Mouse (Mus musculus) inflammation-experienced regulatory T-cells, adult 6 months (primary cell): ENCODE measurements around the gene Nfasc. TPM values are rescaled to one million over a fixed set of nuclear protein-coding genes. Genes with fewer than 3 reads are reported as not detected.

ENCODE experiments used
- ATAC-seq: one replicate; pipeline ENCODE4 v1.8.0; 2017
- polyA plus RNA-seq, 3 experiments: library from polyadenylated mRNA; unstranded; fragments of 100-300 nt; shearing (Covaris generic); gene quantifications; one replicate each; pipeline ENCODE4 v1.2.1; 2017

Gene Nfasc
- not detected for polyA plus RNA-seq

DNA sequence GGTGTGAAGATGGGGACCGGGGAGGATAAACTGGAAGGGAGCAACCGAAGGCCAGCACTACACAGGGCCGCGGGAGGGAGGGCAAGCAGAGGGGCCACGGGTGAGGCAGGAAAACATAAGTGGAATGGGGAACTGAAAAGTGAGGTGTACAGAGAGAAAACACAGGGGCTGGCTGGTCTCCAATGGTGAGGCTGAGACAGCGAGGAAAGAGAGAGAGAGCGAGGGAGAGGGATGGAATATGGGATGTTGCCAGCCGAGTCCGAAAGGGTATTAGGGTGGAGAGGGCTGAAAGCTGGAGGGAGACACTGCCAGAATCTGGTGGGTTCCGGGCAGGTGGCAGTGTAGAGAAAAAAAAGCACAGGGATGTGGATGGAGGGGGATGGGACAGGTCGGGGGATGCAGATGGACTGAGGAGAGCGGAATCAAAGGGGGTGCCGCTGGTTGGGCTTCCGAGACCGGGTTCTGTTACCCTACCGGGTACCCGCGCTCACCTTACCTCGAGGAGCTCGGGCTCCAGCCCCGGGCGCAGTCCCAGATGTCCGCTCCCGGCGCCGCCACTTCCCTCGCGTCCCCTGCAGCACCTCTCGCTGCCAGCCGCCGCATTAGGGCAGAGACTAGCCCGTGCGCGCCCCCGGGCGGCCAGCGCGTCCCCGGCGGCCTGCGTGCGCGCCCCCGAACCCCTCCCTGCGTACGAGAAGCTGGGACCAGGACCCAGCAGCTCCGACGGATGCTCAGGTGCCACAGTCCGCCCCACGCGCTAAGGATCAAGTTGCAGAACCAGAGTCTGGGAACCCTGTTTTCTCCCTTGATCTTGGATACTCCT lies at the start of gene Nfasc:
Nfasc (minus strand) TSS at position 623 of the 823 bp plus-strand sequence.
- ATAC-seq = no peak

DNA sequence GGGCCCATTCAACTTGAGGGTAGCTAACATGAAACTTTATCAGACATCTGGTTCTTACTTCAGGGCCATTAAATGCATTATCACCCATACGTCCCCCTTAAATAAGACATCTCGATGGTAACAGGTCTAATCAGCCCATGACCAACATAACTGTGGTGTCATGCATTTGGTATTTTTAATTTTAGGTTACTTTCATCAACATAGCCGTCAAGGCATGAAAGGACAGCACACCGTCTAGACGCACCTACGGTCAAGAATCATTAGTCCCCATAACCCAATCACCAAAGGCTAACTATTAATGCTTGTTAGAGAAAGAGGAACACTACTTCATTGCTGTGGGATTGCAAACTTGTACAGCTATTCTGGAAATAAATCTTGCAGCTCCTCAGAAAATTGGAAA lies 49.5 kb upstream of the Nfasc start:
- ATAC-seq = peak; percentile 91

DNA sequence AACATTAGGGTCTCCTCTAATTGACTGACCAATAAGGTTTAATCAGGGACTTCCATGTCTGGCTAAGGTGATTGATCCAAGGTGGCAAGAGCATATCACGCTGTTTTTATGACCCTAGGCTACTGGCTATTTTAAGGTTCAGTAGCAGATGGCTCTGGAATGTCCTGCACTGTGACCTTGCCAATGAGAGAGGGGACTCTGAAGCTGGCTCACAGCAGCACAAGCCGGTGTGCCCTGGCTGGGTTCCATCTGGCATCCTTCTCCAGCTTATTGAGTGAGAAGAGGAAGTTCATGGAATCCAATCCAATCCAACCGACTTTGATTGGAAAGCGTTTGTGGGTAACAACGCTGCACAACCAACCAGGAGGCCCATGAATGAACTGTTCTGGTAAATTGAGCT lies 45.3 kb upstream of the Nfasc start:
- ATAC-seq = no peak

DNA sequence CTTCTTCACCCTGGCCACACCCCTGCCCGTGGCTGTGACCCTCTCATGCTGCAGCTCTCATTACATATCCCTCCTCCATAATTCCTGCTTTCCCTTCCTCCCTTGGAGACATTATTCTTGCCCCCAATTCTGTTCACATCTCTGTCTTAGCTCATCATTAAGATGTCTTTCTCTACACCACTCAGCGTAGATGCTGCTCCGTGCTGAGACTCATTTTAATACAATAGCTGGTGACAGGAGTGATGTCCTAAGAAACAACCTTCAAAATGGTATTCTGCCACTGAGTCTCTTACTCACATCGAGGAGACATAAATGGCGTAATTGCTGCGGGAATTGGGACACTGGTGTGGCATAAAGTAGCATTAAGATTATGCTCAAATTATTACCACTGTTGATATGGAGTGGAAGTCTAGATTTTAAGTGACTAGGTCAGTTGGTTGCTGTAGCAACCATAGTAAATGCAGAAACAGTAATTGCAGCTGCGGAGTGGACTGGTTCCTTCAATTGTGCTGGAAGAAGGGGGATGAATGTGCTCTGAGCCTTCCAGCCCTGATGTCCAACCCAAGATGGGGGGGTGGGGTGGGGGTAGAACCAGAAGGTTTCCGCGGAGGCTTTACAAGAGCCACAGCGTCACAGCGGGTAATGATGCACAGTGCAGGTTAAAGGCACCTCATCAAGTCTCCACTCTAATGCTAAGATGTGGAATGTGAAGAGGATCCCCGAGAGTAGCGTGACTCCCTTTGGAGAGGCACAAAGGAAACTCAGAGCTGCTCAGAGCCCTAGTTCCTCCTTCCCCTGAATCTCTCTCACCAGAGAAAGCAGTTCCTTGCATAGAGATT lies 40.2 kb upstream of the Nfasc start:
- ATAC-seq = no peak

DNA sequence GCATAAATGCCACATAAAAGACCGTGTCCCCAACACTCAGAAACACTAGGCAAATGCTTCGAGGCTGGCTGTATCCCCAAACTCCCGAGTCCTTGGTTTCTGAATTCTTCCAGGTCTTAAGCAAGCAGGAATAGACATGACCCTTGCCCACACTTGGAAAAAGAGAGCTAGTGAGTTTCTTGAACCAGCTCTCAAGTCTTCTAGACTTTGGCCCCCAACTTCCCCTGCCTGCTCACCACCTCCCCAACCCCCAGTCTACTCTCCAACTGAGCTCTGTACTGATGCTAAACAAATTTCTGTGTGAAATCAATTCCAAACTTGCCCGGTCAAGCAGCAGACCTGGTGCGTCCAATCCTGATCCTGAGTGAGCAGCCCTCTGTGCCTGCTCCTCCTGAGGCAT lies 39.4 kb upstream of the Nfasc start:
- no peak for ATAC-seq

DNA sequence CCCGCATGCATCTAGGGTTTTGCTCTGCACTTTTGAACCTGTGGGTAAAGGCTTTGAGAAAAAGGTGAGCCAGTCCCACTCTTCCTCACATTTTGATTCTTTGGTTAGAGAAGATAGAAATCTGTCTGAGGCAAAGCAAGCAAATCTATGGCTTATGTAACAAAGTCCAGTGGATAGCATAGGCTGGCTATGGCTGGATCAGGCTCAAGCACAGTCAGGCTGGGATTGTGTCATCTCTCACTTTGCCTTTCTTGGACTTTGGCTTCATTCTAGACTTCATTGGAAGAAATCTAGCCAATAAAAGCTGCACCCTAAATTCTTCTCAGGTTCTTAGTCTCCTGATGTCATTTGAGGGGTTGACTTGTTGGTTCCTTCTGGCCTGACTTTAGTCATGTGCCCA lies 38.7 kb upstream of the Nfasc start:
- no peak for ATAC-seq

DNA sequence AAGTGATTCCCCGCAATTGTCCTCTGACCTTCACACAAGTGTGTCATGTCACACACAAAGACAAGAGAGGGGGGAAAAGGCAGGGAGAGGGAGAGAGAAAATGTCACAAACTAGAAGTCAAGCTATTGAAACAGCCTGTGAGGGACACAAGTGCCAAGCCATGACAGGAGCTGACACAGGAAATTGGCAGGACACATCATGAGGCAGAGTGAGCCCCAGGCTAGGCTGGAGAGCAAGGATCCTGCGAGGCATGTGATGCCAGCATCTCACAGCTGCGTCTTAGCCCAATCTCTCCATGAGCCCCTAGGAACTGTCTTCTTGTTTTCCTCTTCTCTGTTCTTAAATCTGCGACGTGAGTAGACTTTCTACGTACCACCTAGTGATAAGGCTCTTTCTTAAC lies 33.4 kb upstream of the Nfasc start:
- ATAC-seq = no peak

DNA sequence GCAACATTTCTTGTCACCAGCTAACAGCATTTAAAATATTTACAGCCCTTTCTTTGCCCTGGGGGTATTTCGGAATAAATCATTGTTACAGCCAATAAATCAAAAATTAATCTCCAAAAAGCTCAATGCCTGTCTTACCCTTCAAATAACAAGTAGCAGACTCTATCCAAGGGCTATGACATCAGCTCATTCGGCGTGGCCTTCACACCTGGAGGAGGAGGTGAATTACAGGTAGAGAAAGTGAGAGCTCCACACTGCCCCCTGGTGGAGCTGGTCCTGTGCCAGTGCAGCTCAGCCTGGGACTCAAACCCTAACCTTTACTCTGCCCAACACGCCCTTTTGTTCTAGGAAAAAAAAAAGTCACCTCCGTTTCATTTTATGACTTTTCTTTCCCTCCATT lies 29.8 kb upstream of the Nfasc start:
- ATAC-seq = no peak

DNA sequence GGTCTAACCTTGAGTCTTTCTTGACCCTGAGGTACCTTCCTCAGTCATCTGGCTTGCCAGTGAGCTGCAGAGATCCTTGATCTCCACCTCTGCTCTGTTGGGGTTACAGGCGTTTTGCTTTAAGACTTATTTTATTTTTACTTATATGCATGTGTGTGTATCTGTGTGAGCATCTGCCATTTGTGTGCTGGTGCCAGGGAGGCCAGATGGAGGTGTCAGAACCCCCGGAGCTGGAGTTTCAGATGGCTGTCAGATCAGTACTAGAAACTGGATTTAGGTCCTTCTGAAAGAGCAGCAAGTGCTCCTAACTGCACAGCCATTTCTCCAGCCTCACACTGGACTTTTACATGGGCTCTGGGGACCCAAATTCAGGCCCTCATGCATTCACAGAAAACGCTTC lies 28.0 kb upstream of the Nfasc start:
- no peak for ATAC-seq

DNA sequence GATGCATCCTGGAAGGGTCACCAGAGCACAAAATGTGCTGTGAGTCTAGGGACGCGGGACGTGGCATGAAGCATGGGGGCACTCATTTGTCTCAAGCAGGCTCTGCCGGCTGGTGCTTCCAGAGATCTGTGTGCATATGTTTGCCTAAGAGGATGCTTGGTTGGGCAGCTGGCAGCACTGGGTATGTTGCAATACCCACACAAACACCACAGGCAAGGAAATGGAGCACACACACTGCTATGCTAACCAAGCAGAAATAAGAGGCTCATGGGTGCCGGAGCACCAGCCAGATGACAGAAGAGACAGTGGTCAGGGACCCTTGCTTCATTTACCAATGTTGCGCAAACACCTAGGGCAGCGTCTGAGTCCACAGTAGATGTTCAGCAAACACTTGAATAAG lies 25.8 kb upstream of the Nfasc start:
- ATAC-seq = no peak

DNA sequence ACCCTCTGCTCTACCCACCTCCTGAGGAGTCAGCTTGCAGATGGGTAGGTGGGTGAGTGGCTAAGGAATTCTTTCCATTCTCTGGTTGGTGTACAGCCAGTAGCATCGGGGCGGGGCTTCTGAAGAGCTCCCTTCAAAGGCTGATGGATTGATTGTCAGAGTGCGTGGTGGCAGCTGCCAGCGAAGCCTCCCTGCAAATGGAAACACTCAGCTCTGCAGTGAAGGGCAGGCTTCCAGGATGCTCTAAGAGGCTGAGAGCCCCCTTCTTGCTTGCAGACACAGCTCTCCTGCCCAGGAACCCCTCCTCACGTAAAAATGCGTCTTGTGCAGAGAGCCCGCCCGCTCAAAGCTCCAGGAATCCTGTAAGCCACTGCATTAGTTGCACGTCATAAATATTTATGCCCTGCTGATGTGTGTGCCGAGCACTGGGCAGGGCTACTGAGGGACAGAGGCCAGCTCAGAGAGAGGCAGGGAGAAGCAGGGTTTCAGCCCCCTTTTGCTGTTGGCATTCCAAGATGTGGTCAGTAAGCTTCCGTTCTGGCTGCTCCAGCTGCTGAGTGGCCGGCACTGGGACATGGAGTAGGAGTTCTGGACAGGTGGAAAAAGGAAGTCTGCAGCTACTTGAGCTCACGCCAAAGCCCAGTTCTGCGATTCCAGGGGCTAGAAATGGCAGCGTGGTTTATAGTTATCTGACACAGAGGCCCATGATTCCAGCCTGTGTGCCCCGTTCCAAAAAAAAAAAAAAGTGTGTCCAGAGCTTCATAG lies 24.5 kb upstream of the Nfasc start:
- ATAC-seq = no peak

DNA sequence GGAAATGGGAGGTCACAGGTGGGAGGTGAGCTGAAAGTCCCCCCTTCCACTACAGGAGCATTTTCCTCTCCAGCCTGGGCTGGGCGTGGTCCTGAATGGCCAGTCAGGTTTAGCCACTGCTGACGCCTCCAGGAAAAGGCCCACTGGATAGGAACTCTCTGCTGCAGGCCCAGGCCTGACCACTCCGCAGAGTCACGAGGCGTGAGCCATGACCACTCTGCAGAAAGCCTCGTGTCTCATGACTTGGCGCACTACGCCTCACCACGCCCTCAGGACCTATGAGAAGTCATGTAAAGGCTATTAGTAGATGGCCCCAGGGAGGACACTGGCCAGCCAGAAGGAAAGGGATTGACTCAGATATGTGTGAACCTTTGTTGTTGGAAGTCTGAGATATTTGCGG lies 23.6 kb upstream of the Nfasc start:
- ATAC-seq = no peak

DNA sequence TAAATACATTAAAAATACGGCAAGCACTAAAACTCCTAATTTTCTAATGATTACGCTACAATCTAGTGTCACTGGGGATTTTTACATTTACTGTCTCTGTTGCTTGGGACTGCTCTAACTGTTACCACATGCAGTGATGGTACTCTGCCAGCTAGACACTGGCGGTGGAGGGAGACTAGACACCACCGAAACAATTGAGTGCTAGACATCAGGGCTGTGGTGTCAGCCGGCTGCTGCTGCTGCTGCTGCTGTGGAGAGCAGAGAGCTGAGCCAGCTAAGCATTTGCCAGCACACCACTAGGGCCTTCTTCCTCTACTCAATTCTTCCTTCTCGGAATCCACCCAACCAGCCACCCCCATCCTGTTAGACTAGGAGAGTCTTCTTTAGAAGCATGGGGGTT lies 17.8 kb upstream of the Nfasc start:
- ATAC-seq = no peak

DNA sequence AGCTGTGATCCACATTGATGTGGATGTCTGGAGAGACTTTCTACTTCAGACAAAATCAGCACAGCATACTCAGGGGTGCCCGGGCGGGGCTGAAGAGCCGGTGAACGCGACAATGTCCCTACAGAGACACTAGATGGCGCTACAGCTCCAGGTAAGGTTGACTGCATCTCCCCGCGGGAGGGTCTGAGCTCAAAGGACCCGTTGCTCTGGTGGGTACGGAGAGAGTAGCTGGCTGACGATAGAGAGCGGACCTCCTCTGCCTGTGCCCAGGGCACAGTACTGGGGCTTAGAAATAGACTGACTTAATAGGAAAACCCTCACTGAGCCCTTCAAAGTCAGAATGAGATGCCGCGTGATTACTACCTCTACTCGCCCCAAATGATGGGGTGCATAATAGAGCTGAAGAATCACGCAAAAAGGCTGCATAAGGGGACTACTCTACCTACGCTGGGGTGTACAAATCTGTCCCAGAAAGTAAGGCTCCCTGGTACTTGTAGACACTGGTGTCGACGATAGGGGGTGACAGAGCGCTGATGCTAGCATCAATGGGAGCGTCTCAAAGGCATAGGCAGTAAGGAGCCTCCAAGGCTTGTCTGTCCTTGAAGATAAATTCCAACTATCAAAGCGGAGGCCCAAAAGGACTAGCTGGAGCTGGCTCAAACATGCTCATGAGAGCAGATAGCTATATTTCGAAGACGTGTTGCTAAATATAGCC lies 17.2 kb upstream of the Nfasc start:
- ATAC-seq = no peak

DNA sequence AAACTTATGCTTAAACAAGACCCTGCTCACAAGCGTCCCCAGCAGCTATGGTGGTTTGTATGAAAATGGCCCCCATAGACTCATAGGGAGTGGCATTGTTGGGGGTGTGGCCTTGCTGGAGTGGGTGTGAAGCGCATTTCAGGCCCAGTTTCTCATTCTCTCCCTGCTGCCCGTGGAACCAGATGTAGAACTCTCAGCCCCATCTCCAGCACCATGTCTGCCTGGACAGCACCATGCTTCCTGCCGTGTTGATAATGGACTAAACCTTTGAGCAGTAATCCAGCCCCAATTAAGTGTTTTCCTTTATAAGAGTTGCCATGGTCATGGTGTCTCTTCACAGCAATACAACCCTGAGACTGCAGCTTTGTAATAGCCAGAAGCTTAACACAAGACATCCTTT lies 13.6 kb upstream of the Nfasc start:
- no peak for ATAC-seq

DNA sequence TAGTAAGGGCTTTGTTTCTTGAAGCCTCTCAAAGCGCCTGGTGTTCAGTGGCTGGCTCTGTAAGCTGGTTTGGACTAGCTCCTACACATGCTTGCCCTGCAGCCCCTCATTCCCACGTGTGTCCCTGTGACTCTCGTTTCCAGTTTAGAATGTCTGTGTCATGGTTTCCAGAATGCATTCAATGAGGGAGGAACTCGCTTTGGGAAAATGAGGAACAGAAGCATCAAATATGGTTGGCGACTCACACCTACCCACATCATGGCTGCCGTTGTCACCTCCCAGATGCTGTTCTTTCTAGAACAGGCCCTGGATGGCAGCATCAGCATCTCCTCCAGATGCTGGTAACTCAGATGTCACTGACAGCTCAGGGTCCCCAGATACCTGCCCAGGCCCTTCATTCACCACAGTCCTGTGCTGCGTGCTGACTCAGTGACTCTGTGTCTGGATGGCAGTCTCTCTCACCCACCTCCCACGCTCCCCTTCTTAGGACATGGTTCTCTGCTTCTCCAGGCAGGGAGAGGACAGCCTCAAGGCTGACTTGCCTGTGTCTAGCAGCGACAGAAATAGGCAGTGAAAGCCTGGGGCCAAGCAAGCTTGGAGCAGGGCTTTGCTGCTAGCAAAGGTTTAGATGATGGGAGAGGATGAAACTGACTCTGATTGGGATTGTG lies 7.8 kb upstream of the Nfasc start:
- ATAC-seq = no peak

DNA sequence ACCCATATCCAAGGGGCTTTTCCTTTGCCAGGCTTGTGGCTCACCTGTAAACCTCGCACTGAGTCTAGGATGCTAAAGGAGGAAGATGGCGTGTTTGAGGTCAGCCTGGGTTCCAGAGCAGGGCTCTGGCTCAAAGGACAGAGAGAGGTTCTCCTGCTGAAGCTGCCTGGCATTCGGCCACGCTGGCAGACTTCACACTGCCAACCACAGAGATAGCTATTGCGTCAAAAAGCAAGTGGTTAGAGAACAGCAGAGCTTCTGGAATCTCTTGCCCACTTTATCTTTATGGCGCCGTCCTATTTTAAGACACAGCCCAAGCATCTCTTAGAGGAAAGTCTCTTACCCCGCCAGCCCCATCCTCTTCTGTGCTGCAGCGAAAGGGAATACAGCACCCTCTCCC lies 4.7 kb upstream of the Nfasc start:
- no peak for ATAC-seq

DNA sequence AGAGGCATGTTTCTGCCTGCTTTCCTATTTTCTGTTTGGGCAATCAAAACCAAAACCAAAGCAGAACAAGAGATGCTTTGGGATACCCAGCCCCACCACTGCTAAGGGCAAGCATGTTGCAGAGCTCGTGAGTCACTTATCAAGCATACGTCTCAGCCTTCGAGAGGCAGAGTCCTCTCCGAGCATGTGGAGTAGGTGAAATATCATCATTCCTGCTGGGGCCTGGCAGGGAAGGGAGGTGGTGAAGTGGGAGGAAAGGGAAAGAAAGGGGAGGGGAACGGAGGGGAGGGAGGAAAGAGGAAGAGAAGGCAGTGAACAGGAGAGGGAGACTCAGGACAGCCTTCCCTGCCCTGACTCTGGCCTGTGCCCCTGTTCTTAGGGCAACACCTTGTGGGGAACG lies 4.0 kb upstream of the Nfasc start:
- no peak for ATAC-seq

DNA sequence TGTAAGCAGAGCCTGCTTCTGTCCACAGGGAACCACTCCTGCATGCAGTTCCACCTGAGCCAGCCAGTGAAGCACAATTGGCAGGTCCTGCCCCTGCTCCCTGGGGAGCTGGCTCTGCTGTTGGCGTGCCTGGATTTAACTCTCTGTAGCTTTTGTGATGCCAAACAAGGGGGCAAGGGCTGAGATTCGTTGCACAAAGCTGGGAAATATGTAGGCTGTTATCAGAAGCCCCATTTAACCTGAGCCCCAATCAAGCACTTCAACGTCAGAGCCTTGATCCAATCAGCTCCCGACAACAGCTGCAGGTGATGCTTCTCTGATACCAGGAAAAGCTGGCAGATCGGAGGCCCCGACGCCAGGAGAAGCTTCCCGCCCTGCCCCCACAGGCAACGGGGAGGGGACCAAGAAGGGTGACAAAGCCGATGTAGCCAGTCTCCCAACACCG lies 2.5 kb downstream of the Nfasc start:
- no peak for ATAC-seq

DNA sequence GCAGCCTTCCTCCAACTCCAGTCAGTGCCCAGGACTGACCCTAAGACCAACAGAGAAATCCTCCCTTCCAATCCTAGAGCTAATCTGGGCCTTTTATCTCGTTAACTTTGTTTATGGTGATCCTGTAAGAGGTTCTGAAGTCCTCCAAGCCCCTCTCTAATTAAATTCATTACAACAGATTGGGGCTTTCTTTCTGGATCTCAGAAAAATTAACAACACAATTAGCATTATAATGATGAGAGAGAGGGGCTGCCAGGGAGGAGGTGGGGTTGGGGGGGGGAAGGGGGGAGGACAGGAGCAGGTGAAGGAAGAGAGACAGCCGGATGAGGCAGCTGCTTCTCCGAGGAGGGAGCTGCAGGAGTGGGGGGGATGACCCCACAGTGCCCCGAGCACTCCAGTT lies 5.4 kb downstream of the Nfasc start:
- ATAC-seq = no peak

DNA sequence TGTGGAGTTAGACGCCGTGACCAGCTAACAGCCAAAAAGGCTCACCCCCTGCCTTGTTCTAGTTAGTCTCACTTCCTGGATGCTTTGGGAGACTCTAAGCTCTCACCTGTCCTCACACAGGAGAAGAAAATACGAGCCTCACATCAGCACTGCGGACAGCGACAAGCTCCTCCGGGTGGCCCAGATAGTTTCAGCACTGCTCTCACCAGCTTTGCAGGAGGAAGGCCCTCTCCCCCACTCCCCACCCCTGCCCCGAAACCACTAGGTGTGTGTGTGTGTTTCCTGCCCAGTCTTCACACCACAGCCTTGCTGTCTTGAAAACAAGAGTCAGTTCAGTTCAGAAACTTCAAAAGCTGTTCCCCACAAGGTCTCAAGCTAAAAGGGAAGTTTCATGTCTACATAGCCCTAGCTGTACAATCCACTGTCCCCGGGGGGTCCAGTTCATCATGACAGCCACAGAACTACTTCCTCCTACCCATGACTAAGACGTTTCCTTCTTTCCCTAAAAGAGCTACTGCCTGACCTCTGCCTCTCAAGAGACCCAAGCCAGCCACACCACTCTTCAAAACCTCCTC lies 7.6 kb downstream of the Nfasc start:
- ATAC-seq = no peak

DNA sequence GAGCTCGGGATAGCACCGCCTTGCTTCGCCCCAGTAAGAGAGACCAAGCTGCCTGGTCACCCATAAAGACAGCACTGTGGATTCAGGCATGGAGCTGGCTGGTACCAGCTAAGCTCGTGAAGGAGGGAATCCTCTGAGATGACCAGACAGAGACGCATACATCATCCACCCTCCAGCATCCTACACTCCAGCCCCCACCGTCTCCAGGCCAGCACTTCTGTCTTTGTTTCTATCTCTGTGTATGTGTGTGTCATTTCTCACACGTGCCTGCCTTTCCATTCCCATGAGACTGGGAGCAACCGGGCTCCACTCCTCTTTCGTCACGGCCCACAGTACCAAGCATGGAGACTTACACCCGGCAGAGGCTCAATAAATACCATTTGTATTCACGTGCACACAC lies 9.3 kb downstream of the Nfasc start:
- no peak for ATAC-seq
